Mouse (Mus musculus): ENCODE measurements around the gene Bpifb3.

Bpifb3 gene

GRCm38 (mm10) chr2:153917930-153918329, at the start of gene Bpifb3:
Gene Bpifb3 (plus strand): TSS chr2:153918230.
- DNase-seq, result no peak

- DNase-seq, result no peak
These were observed 47.0 kb upstream of the Bpifb3 start, which contains the start of gene Sun5 for GRCm38 (mm10) chr2:153870984-153871383. Gene Sun5 (minus strand): TSS chr2:153871084.

GRCm38 (mm10) chr2:153874745-153875144, 43.3 kb upstream of the Bpifb3 start, which contains the start of gene Bpifb2:
Gene Bpifb2 (plus strand): TSS chr2:153875045.
- no peak for DNase-seq

- DNase-seq, result no peak
These were observed 18.9 kb upstream of the Bpifb3 start for GRCm38 (mm10) chr2:153899111-153899510.

- DNase-seq, result no peak
These were observed 17.9 kb upstream of the Bpifb3 start, which contains the start of gene Bpifb6 for GRCm38 (mm10) chr2:153900088-153900487. Gene Bpifb6 (plus strand): TSS chr2:153900388.

GRCm38 (mm10) chr2:153902726-153903125, 15.3 kb upstream of the Bpifb3 start:
- no peak for DNase-seq

GRCm38 (mm10) chr2:153906626-153907025, 11.4 kb upstream of the Bpifb3 start:
- DNase-seq, result no peak

GRCm38 (mm10) chr2:153914151-153914550, 3.9 kb upstream of the Bpifb3 start:
- peak; percentile 43 for DNase-seq

GRCm38 (mm10) chr2:153921246-153921645, 3.2 kb downstream of the Bpifb3 start:
- peak; percentile 27 for DNase-seq

- no peak for DNase-seq
These were observed 11.9 kb downstream of the Bpifb3 start for GRCm38 (mm10) chr2:153929871-153930413.

- peak; percentile 31 for DNase-seq
These were observed 13.1 kb downstream of the Bpifb3 start for GRCm38 (mm10) chr2:153931125-153931524.

GRCm38 (mm10) chr2:153933311-153933710, 15.3 kb downstream of the Bpifb3 start:
- DNase-seq, result no peak

GRCm38 (mm10) chr2:153935348-153935747, 17.3 kb downstream of the Bpifb3 start:
- DNase-seq, result no peak

GRCm38 (mm10) chr2:153937843-153938242, 19.8 kb downstream of the Bpifb3 start, which contains the start of gene Bpifb4:
Gene Bpifb4 (plus strand): TSS chr2:153938212.
- DNase-seq, result no peak

GRCm38 (mm10) chr2:153943537-153943936, 25.5 kb downstream of the Bpifb3 start:
- DNase-seq, result peak; percentile 42

GRCm38 (mm10) chr2:153944567-153944966, 26.5 kb downstream of the Bpifb3 start:
- DNase-seq, result no peak

GRCm38 (mm10) chr2:153952897-153953296, 34.9 kb downstream of the Bpifb3 start:
- DNase-seq, result peak; percentile 45

GRCm38 (mm10) chr2:153953836-153954235, 35.8 kb downstream of the Bpifb3 start:
- DNase-seq, result no peak

GRCm38 (mm10) chr2:153962821-153963331, 44.8 kb downstream of the Bpifb3 start:
- peak; percentile 24 for DNase-seq

GRCm38 (mm10) chr2:153963334-153963733, 45.3 kb downstream of the Bpifb3 start:
- DNase-seq, result no peak

- DNase-seq, result peak; percentile 74
These were observed 52.2 kb downstream of the Bpifb3 start for GRCm38 (mm10) chr2:153970221-153970620.

GRCm38 (mm10) chr2:153974582-153974981, 56.6 kb downstream of the Bpifb3 start, which contains the start of gene Bpifa6:
Gene Bpifa6 (plus strand): TSS chr2:153974945.
- DNase-seq, result no peak

Measured in layer of hippocampus, adult 9-11 months (tissue).